Mouse (Mus musculus): ENCODE measurements around the gene D930048N14Rik.

GRCm38 (mm10) chr11:51648566-51648965 lies 2.2 kb upstream of the D930048N14Rik start:
- no peak for TF ChIP-seq CTCF (IDR thresholded peaks at IDR 0.05; ENCODE audit: control insufficient read depth, insufficient read depth, insufficient read length)
- TF ChIP-seq MYOD1 (IDR thresholded peaks at IDR 0.05; ENCODE audit: control insufficient read depth, insufficient read length, low read depth): no peak
- no peak for TF ChIP-seq MAX (IDR thresholded peaks at IDR 0.05)
- TF ChIP-seq USF1 (IDR thresholded peaks at IDR 0.05; ENCODE audit: low read depth): no peak
- TF ChIP-seq MYOG (IDR thresholded peaks at IDR 0.05; ENCODE audit: control insufficient read depth, extremely low read depth, insufficient read length): no peak
- TF ChIP-seq FOSL1 (IDR thresholded peaks at IDR 0.05; ENCODE audit: insufficient read depth, low read length, poor library complexity, severe bottlenecking): no peak
